Mouse (Mus musculus) MEL (cell line): ENCODE data around the gene Rgs12. TPM values are rescaled to one million over a fixed set of nuclear protein-coding genes. Genes with fewer than 3 reads are reported as not detected.
A peak's percentile ranks its signal among the peaks of the same experiment; 100 is the strongest.

Source experiments
- DNase-seq: peaks from one replicate; pipeline ENCODE4 v3.0.0; 2011; ENCODE audit warnings: low read depth, low spot score
- H3K27ac ChIP-seq: 2 replicates; pipeline ENCODE4 v1.5.1; 2012; ENCODE audit warnings: low read depth, mild to moderate bottlenecking, control low read depth, low read length, moderate library complexity; ENCODE audit not compliant: control insufficient read depth
- H3K27me3 ChIP-seq, 2 experiments: fragments of 150-350 bp in 1 of 2; sonication (generic) in 1 of 2; 2 replicates each; pipeline ENCODE4 v1.6.1; 2012; ENCODE audit warnings: low read length in 2 of 2, mild to moderate bottlenecking in 2 of 2, improper control_type of control experiment in 1 of 2, moderate library complexity in 1 of 2; ENCODE audit not compliant: insufficient read depth in 2 of 2, control insufficient read depth in 1 of 2
- H3K36me3 ChIP-seq, 2 experiments: 2 replicates each; pipeline ENCODE4 v1.6.1; 2012 to 2014; ENCODE audit warnings: low read length in 2 of 2, improper control_type of control experiment in 1 of 2, inconsistent platforms in 1 of 2, mild to moderate bottlenecking in 1 of 2; ENCODE audit not compliant: insufficient read depth in 2 of 2, control insufficient read depth in 1 of 2
- H3K4me1 ChIP-seq, 2 experiments: fragments of 150-350 bp in 1 of 2; sonication (generic) in 1 of 2; 2 replicates each; pipeline ENCODE4 v1.6.1; 2012; ENCODE audit warnings: low read length in 2 of 2, improper control_type of control experiment in 1 of 2, mild to moderate bottlenecking in 1 of 2; ENCODE audit not compliant: insufficient read depth in 2 of 2, control insufficient read depth in 1 of 2
- H3K4me3 ChIP-seq, 2 experiments: fragments of 150-350 bp in 1 of 2; sonication (generic) in 1 of 2; 2 replicates each; pipeline ENCODE4 v1.5.1; 2012; ENCODE audit warnings: low read depth in 2 of 2, low read length in 2 of 2, mild to moderate bottlenecking in 2 of 2, moderate library complexity in 2 of 2, control low read depth in 1 of 2, improper control_type of control experiment in 1 of 2; ENCODE audit not compliant: control insufficient read depth in 1 of 2, insufficient read depth in 1 of 2
- H3K79me2 ChIP-seq: 2 replicates; pipeline ENCODE4 v1.6.1; 2012; ENCODE audit warnings: mild to moderate bottlenecking, low read length, moderate library complexity; ENCODE audit not compliant: control insufficient read depth, poor library complexity, insufficient read depth
- H3K9ac ChIP-seq: 2 replicates; pipeline ENCODE4 v1.6.1; 2012; ENCODE audit warnings: low read depth, mild to moderate bottlenecking, control low read depth, low read length, moderate library complexity; ENCODE audit not compliant: control insufficient read depth, poor library complexity, severe bottlenecking
- H3K9me3 ChIP-seq: fragments of 150-350 bp; sonication (generic); replicated peaks from 2 replicates; pipeline ENCODE4 v1.6.1; 2012; ENCODE audit warnings: mild to moderate bottlenecking, low read length, improper control_type of control experiment, moderate library complexity; ENCODE audit not compliant: insufficient read depth
- CHD1 ChIP-seq: IDR thresholded peaks from 2 replicates; pipeline ENCODE4 v1.6.1; 2012; ENCODE audit warnings: low read depth, mild to moderate bottlenecking, inconsistent platforms, low read length, improper control_type of control experiment
- CHD2 ChIP-seq: IDR thresholded peaks from 2 replicates; pipeline ENCODE4 v1.6.1; 2011; ENCODE audit warnings: low read length, improper control_type of control experiment
- CTCF ChIP-seq, 3 experiments: IDR thresholded peaks in 2 of 3; conservative IDR thresholded peaks in 1 of 3; 2 replicates each; pipeline ENCODE4 v1.5.1; 2011 to 2012; ENCODE audit warnings: low read length in 3 of 3, low read depth in 2 of 3, mild to moderate bottlenecking in 2 of 3, improper control_type of control experiment in 1 of 3, inconsistent platforms in 1 of 3, mixed read lengths in 1 of 3, moderate library complexity in 1 of 3; ENCODE audit not compliant: control insufficient read depth in 1 of 3, insufficient read depth in 1 of 3, poor library complexity in 1 of 3, severe bottlenecking in 1 of 3
- E2F4 ChIP-seq: IDR thresholded peaks from 2 replicates; pipeline ENCODE4 v1.6.1; 2011; ENCODE audit warnings: low read depth, low read length, improper control_type of control experiment, borderline replicate concordance
- ELF1 ChIP-seq: IDR thresholded peaks from 2 replicates; pipeline ENCODE4 v1.6.1; 2014; ENCODE audit warnings: low read depth, mild to moderate bottlenecking, inconsistent platforms, low read length, improper control_type of control experiment, moderate library complexity
- EP300 ChIP-seq, 2 experiments: IDR thresholded peaks; 2 replicates each; pipeline ENCODE4 v1.6.1; 2011; ENCODE audit warnings: improper control_type of control experiment in 2 of 2, low read length in 2 of 2, low read depth in 1 of 2, mild to moderate bottlenecking in 1 of 2
- ETS1 ChIP-seq: IDR thresholded peaks from 2 replicates; pipeline ENCODE4 v1.6.1; 2012; ENCODE audit warnings: low read depth, mild to moderate bottlenecking, inconsistent platforms, low read length, improper control_type of control experiment, moderate library complexity
- HCFC1 ChIP-seq: IDR thresholded peaks from 2 replicates; pipeline ENCODE4 v1.6.1; 2012; ENCODE audit warnings: low read depth, mild to moderate bottlenecking, inconsistent platforms, low read length, improper control_type of control experiment, moderate library complexity
- JUND ChIP-seq: IDR thresholded peaks from 2 replicates; pipeline ENCODE4 v1.6.1; 2011; ENCODE audit warnings: low read depth, mild to moderate bottlenecking, improper control_type of control experiment, low read length
- MAX ChIP-seq: IDR thresholded peaks from 2 replicates; pipeline ENCODE4 v1.6.1; 2011; ENCODE audit warnings: low read length, improper control_type of control experiment
- MAZ ChIP-seq: IDR thresholded peaks from 2 replicates; pipeline ENCODE4 v1.6.1; 2012; ENCODE audit warnings: low read depth, mild to moderate bottlenecking, inconsistent platforms, low read length, improper control_type of control experiment
- MEF2A ChIP-seq: IDR thresholded peaks from 2 replicates; pipeline ENCODE4 v1.6.1; 2014; ENCODE audit warnings: low read depth, mild to moderate bottlenecking, inconsistent platforms, low read length, improper control_type of control experiment; ENCODE audit not compliant: poor library complexity, insufficient replicate concordance, severe bottlenecking; ENCODE audit errors: extremely low read depth
- MXI1 ChIP-seq: IDR thresholded peaks from 2 replicates; pipeline ENCODE4 v1.6.1; 2011; ENCODE audit warnings: mild to moderate bottlenecking, low read depth, low read length, improper control_type of control experiment
- NELFE ChIP-seq: IDR thresholded peaks from 2 replicates; pipeline ENCODE4 v1.6.1; 2011; ENCODE audit warnings: low read depth, low read length, improper control_type of control experiment
- NRF1 ChIP-seq: IDR thresholded peaks from 2 replicates; pipeline ENCODE4 v1.6.1; 2014; ENCODE audit warnings: low read depth, mild to moderate bottlenecking, inconsistent platforms, low read length, improper control_type of control experiment, moderate library complexity; ENCODE audit not compliant: poor library complexity, insufficient read depth, severe bottlenecking
- POLR2AphosphoS5 ChIP-seq: IDR thresholded peaks from 2 replicates; pipeline ENCODE4 v1.6.1; 2012; ENCODE audit warnings: low read depth, borderline replicate concordance, mild to moderate bottlenecking, inconsistent platforms, low read length, moderate library complexity, mixed read lengths
- RAD21 ChIP-seq: IDR thresholded peaks from 2 replicates; pipeline ENCODE4 v1.6.1; 2011; ENCODE audit warnings: mild to moderate bottlenecking, low read depth, low read length, improper control_type of control experiment
- RCOR1 ChIP-seq: IDR thresholded peaks from 2 replicates; pipeline ENCODE4 v1.6.1; 2012; ENCODE audit warnings: low read depth, mild to moderate bottlenecking, inconsistent platforms, low read length, improper control_type of control experiment
- SIN3A ChIP-seq: IDR thresholded peaks from 2 replicates; pipeline ENCODE4 v1.6.1; 2012; ENCODE audit warnings: low read length, improper control_type of control experiment, inconsistent platforms
- TBP ChIP-seq: IDR thresholded peaks from 2 replicates; pipeline ENCODE4 v1.8.0; 2011; ENCODE audit warnings: low read depth, low read length, improper control_type of control experiment
- UBTF ChIP-seq: IDR thresholded peaks from 2 replicates; pipeline ENCODE4 v1.6.1; 2012; ENCODE audit warnings: low read depth, mild to moderate bottlenecking, inconsistent platforms, low read length, improper control_type of control experiment, moderate library complexity, borderline replicate concordance; ENCODE audit not compliant: insufficient read depth
- USF1 ChIP-seq: IDR thresholded peaks from 2 replicates; pipeline ENCODE4 v1.6.1; 2014; ENCODE audit warnings: low read depth, mild to moderate bottlenecking, inconsistent platforms, low read length, improper control_type of control experiment, moderate library complexity
- USF2 ChIP-seq, 2 experiments: IDR thresholded peaks; 2 replicates each; pipeline ENCODE4 v1.6.1; 2011 to 2012; ENCODE audit warnings: improper control_type of control experiment in 2 of 2, low read length in 2 of 2, borderline replicate concordance in 1 of 2, inconsistent platforms in 1 of 2, low read depth in 1 of 2, mild to moderate bottlenecking in 1 of 2; ENCODE audit not compliant: insufficient read depth in 1 of 2
- ZC3H11A ChIP-seq: IDR thresholded peaks from 2 replicates; pipeline ENCODE4 v1.6.1; 2012; ENCODE audit warnings: low read depth, mild to moderate bottlenecking, inconsistent platforms, low read length, improper control_type of control experiment
- ZKSCAN1 ChIP-seq: IDR thresholded peaks from 2 replicates; pipeline ENCODE4 v1.6.1; 2012; ENCODE audit warnings: low read depth, mild to moderate bottlenecking, inconsistent platforms, low read length, improper control_type of control experiment, moderate library complexity
- ZMIZ1 ChIP-seq: IDR thresholded peaks from 2 replicates; pipeline ENCODE4 v1.6.1; 2012; ENCODE audit warnings: low read depth, mild to moderate bottlenecking, inconsistent platforms, low read length, improper control_type of control experiment, moderate library complexity
- ZNF384 ChIP-seq: IDR thresholded peaks from 2 replicates; pipeline ENCODE4 v1.6.1; 2012; ENCODE audit warnings: low read depth, mild to moderate bottlenecking, inconsistent platforms, low read length, improper control_type of control experiment
- polyA plus RNA-seq, 2 experiments: library from polyadenylated mRNA; stranded (reverse) in 1 of 2; unstranded in 1 of 2; fragments of >175 nt in 1 of 2; fragments of >200 nt in 1 of 2; gene quantifications; 2 replicates each; pipeline versions ENCODE4 v1.2.1 to v1.2.4; 2012; ENCODE audit warnings: low replicate concordance in 2 of 2, low read depth in 1 of 2; ENCODE audit not compliant: insufficient read length in 2 of 2, insufficient read depth in 1 of 2, missing spikeins in 1 of 2
- total RNA-seq: library from RNA; depleted of rRNA; stranded (reverse); fragments of 300-350 nt; gene quantifications from 2 replicates; pipeline ENCODE4 v1.2.3, GENCODE M21; 2012

The Rgs12 gene
- total and polyA plus RNA-seq, 3 experiments = 11.9 to 15.4 TPM; not detected in 1

DNA sequence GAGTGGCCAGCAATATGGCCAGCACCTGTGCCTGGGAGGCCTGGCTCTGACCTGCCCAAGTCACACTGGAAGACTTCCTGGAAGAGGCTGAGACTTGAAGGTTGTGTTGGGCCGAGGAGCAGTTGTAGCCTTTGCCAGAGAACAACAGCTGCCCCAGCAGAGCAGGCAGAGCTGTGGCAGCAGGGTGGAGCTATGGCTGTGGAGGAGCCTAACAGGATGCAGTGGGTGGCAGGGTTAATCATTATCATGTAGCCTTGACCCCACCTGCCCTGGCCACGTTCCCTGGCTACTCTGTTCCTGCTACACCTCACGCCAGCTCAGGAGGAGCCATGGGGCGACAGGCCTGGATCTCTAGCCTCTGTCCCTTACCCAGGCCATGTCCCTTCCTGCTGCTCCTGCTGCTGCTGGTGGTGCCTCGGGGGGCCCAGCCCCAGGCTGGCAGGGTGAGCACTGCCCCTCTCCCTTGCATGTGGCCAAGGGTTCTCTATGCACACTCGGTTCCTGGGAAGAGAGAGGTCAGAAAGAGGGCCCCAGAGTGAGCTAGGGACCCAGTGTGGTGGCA is 92.1 kb downstream of the Rgs12 start, which contains the start of gene Hgfac:
Gene Hgfac (plus strand): TSS at position 242 of the 562 bp plus-strand sequence.
- Histone ChIP-seq H3K79me2 (no peaks in the 10 kb centered on the region; the same call in 1 of the 2 replicates), H3K9ac (peak within 1 kb of the TSS; percentile 55), H3K36me3 (no peaks in the 10 kb centered on the region), H3K9me3 (no peaks in the 10 kb centered on the region), H3K27me3 (no peaks in the 10 kb centered on the region), H3K4me3 (peak within 1 kb of the TSS; percentile 46 to 51; a peak in 3 of 4 replicates), H3K27ac (no peak within 1 kb of the TSS), H3K4me1 (peaks cover 3 to 21% of the 10 kb centered on the region in 2 experiments; a peak in 3 of 4 replicates)
- no peak for DNase-seq
- no peak for TF ChIP-seq E2F4
- TF ChIP-seq RAD21 = no peak
- no peak for TF ChIP-seq ZC3H11A
- no peak for TF ChIP-seq NRF1
- no peak for TF ChIP-seq ETS1
- no peak for TF ChIP-seq MAX
- TF ChIP-seq HCFC1 = no peak
- no peak for TF ChIP-seq CHD1
- no peak for TF ChIP-seq ZKSCAN1
- TF ChIP-seq TBP = no peak
- TF ChIP-seq CTCF (IDR thresholded peaks at IDR 0.05 in 2 of 3, conservative IDR thresholded peaks at IDR 0.05 in 1 of 3; ENCODE audit: control insufficient read depth in 1 of 3, insufficient read depth in 1 of 3, low read depth in 2 of 3, low read length in 3 of 3, poor library complexity in 1 of 3, severe bottlenecking in 1 of 3) = no peak

DNA sequence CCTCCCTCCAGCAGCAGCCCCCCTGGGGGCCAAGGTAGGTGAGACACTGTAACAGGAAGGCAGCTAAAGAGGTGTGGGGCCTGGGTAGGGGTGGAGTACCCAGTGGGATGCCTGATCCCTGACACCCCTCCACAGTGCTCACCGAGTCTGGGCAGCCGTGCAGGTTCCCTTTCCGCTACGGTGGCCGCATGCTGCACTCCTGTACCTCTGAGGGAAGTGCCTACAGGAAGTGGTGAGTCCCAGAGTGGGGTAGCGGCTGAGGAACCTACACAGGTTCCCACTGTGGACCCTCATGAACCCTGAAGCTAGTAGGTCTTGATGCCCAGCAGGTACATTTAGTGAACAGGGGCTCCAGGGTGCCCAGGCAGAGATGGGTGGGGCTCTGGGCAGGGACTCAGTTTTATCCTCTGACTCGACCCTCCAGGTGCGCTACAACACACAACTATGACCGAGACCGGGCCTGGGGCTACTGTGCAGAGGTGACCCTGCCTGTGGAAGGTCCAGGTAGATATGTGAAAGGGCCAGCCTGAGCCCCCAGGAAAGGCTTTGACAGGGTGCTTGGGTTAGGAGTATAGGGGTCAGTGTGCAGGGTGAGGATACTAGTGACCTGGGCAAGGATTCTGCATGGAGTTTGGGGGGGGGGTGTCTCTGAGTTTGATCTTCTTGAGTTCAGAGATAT is 93.3 kb downstream of the Rgs12 start:
- Histone ChIP-seq H3K27me3 (no peaks in the 10 kb centered on the region), H3K27ac (no peak overlapping the region), H3K79me2 (no peaks in the 10 kb centered on the region; the same call in 1 of the 2 replicates), H3K9ac (peak overlapping the region; percentile 55), H3K4me3 (peak overlapping the region; percentile 46 to 51), H3K36me3 (no peaks in the 10 kb centered on the region), H3K4me1 (peaks cover 3 to 21% of the 10 kb centered on the region in 2 experiments; a peak in 3 of 4 replicates), H3K9me3 (no peaks in the 10 kb centered on the region)
- peak; percentile 73 for DNase-seq
- TF ChIP-seq MEF2A (no peak), POLR2AphosphoS5 (no peak), USF2 (IDR thresholded peaks at IDR 0.05; ENCODE audit: borderline replicate concordance in 1 of 2, insufficient read depth in 1 of 2, low read depth in 1 of 2, low read length in 2 of 2) (no peak), NRF1 (no peak), ELF1 (peak; percentile 57), JUND (no peak), UBTF (no peak), HCFC1 (peak; percentile 58), CHD2 (no peak), CHD1 (no peak), ZC3H11A (no peak), MAZ (no peak; the same call in 1 of the 2 replicates), SIN3A (no peak), NELFE (peak; percentile 34), RCOR1 (no peak), MAX (no peak), MXI1 (peak; percentile 58; the same call in 1 of the 2 replicates), CTCF (IDR thresholded peaks at IDR 0.05 in 2 of 3, conservative IDR thresholded peaks at IDR 0.05 in 1 of 3; ENCODE audit: control insufficient read depth in 1 of 3, insufficient read depth in 1 of 3, low read depth in 2 of 3, low read length in 3 of 3, poor library complexity in 1 of 3, severe bottlenecking in 1 of 3) (no peak), ZMIZ1 (no peak), ZNF384 (no peak), USF1 (no peak), EP300 (IDR thresholded peaks at IDR 0.05; ENCODE audit: low read depth in 1 of 2, low read length in 2 of 2) (no peak)
